Mouse (Mus musculus) hindbrain, embryonic 14.5 days (tissue): ENCODE results near the gene Ppp6c. TPM values are rescaled to one million over a fixed set of nuclear protein-coding genes. Genes with fewer than 3 reads are reported as not detected.

ENCODE experiments used
- ATAC-seq: fragments of 200-750 bp; cut with Nextera tagmentation; 2 replicates; pipeline ENCODE4 v1.8.0; 2017; ENCODE audit warnings: moderate number of reproducible peaks, mild to moderate bottlenecking, moderate TSS enrichment, moderate library complexity; ENCODE audit not compliant: low FRiP score
- DNase-seq: peaks from one replicate; pipeline ENCODE4 v3.0.0-alpha.2; 2015; ENCODE audit warnings: low spot score
- H3K27ac ChIP-seq: fragments of 300-500 bp; sonication (generic); 2 replicates; pipeline ENCODE4 v1.5.1; 2014; ENCODE audit warnings: mild to moderate bottlenecking, moderate library complexity
- H3K27me3 ChIP-seq: fragments of 300-500 bp; sonication (generic); 2 replicates; pipeline ENCODE4 v1.6.1; 2014; ENCODE audit warnings: mild to moderate bottlenecking, low read length, mixed read lengths; ENCODE audit not compliant: control insufficient read depth, insufficient read depth
- H3K36me3 ChIP-seq: fragments of 300-500 bp; sonication (generic); replicated peaks from 2 replicates; pipeline ENCODE4 v1.6.1; 2014; ENCODE audit not compliant: control insufficient read depth, insufficient read depth
- H3K4me1 ChIP-seq: fragments of 300-500 bp; sonication (generic); replicated peaks from 2 replicates; pipeline ENCODE4 v1.6.1; 2014; ENCODE audit warnings: antibody characterized with exemption, low read length, mixed read lengths; ENCODE audit not compliant: control insufficient read depth, insufficient read depth
- H3K4me2 ChIP-seq: fragments of 300-500 bp; sonication (generic); replicated peaks from 2 replicates; pipeline ENCODE4 v1.6.1; 2014; ENCODE audit warnings: mild to moderate bottlenecking, moderate library complexity
- H3K4me3 ChIP-seq: fragments of 300-500 bp; sonication (generic); replicated peaks from 2 replicates; pipeline ENCODE4 v1.5.1; 2014; ENCODE audit warnings: mild to moderate bottlenecking, low read length
- H3K9ac ChIP-seq: fragments of 300-500 bp; sonication (generic); 2 replicates; pipeline ENCODE4 v1.6.1; 2014
- H3K9me3 ChIP-seq: fragments of 300-500 bp; sonication (generic); 2 replicates; pipeline ENCODE4 v1.6.1; 2016; ENCODE audit warnings: low read length; ENCODE audit not compliant: control insufficient read depth
- WGBS: fragments of 180-500 bp; shearing (Covaris S2); extraction: QIAGEN DNeasy Blood & Tissue Kit; methylation state at CpG from one replicate; pipeline ENCODE4 v1.1.7; 2014; 5-methylcytosine and 5-hydroxymethylcytosine counted together
- polyA plus RNA-seq: library from polyadenylated mRNA; unstranded; fragments of >200 nt; fragmentation: Nextera tagmentation; extraction: Ambion mirVana; gene quantifications from 2 replicates; pipeline ENCODE4 v1.2.1, GENCODE M21; 2014

The Ppp6c gene
- polyA plus RNA-seq, 1 experiment from 2014 or later = 78.0 TPM

- Histone ChIP-seq H3K27ac (no peak overlapping the region), H3K9ac (no peak overlapping the region), H3K9me3 (no peaks in the 10 kb centered on the region), H3K27me3 (no peaks in the 10 kb centered on the region), H3K36me3 (peaks cover 7% of the 10 kb centered on the region), H3K4me3 (no peak overlapping the region), H3K4me1 (no peaks in the 10 kb centered on the region), H3K4me2 (no peak overlapping the region)
- DNase-seq (no peak), ATAC-seq (no peak)
- WGBS = 80% methylated on average over 1 of the region's 1 CpGs
Measured at GRCm38 (mm10) chr2:39157916-39158315, 68.3 kb downstream of the Ppp6c start.

GRCm38 (mm10) chr2:39156821-39157220 is 69.4 kb downstream of the Ppp6c start:
- no peaks in the 10 kb centered on the region for H3K9me3 ChIP-seq
- WGBS = 89% methylated on average over 1 of the region's 1 CpGs

GRCm38 (mm10) chr2:39150943-39151342 is 75.3 kb downstream of the Ppp6c start:
- ATAC-seq (no peak), DNase-seq (no peak)
- Histone ChIP-seq H3K4me1 (no peaks in the 10 kb centered on the region), H3K4me2 (no peak overlapping the region), H3K9ac (no peak overlapping the region), H3K27ac (no peak overlapping the region), H3K4me3 (no peak overlapping the region), H3K9me3 (no peaks in the 10 kb centered on the region), H3K36me3 (no peaks in the 10 kb centered on the region; the same call in 1 of the 2 replicates), H3K27me3 (no peaks in the 10 kb centered on the region)
- 72% methylated on average over 2 of the region's 2 CpGs for WGBS

More at GRCm38 (mm10) chr2:39156821-39157220, 69.4 kb downstream of the Ppp6c start:
- H3K27me3 ChIP-seq = no peaks in the 10 kb centered on the region
- no peak overlapping the region for H3K27ac ChIP-seq
- ATAC-seq (no peak), DNase-seq (no peak)
- no peak overlapping the region for H3K9ac ChIP-seq
- peaks cover 7% of the 10 kb centered on the region for H3K36me3 ChIP-seq
- H3K4me3 ChIP-seq = no peak overlapping the region
- no peak overlapping the region for H3K4me2 ChIP-seq
- H3K4me1 ChIP-seq = no peaks in the 10 kb centered on the region

- Histone ChIP-seq H3K4me1 (no peaks in the 10 kb centered on the region), H3K9ac (no peak overlapping the region), H3K27ac (no peak overlapping the region), H3K36me3 (no peaks in the 10 kb centered on the region; the same call in 1 of the 2 replicates), H3K27me3 (no peaks in the 10 kb centered on the region), H3K4me3 (no peak overlapping the region), H3K4me2 (no peak overlapping the region), H3K9me3 (no peaks in the 10 kb centered on the region)
- WGBS = 61% methylated on average over 2 of the region's 2 CpGs
- DNase-seq = no peak
- no peak for ATAC-seq
Measured at GRCm38 (mm10) chr2:39148075-39148474, 78.2 kb downstream of the Ppp6c start.

- DNase-seq = no peak
Measured at GRCm38 (mm10) chr2:39146469-39146868, 79.8 kb downstream of the Ppp6c start.

More at GRCm38 (mm10) chr2:39146469-39146868, 79.8 kb downstream of the Ppp6c start:
- no peak overlapping the region for H3K4me2 ChIP-seq
- H3K36me3 ChIP-seq = no peaks in the 10 kb centered on the region; the same call in 1 of the 2 replicates
- H3K4me3 ChIP-seq = no peak overlapping the region
- no peaks in the 10 kb centered on the region for H3K9me3 ChIP-seq
- no peak for ATAC-seq
- WGBS = 100% methylated on average over 1 of the region's 1 CpGs
- no peak overlapping the region for H3K9ac ChIP-seq
- H3K4me1 ChIP-seq = no peaks in the 10 kb centered on the region
- no peak overlapping the region for H3K27ac ChIP-seq
- H3K27me3 ChIP-seq = no peaks in the 10 kb centered on the region

Other genes with a start within 250 kb of the Ppp6c start
- gene Wdr38, start 229.0 kb downstream of the Ppp6c start, polyA plus RNA-seq = 1.1 and 1.2 TPM in 2 replicates
- 146 and 155 TPM in 2 replicates for gene Arpc5l, start 221.1 kb downstream of the Ppp6c start, polyA plus RNA-seq
- 580 and 697 TPM in 2 replicates for gene Rpl35, start 220.8 kb downstream of the Ppp6c start, polyA plus RNA-seq
- 29.1 and 34.2 TPM in 2 replicates for gene Golga1, start 160.9 kb downstream of the Ppp6c start, polyA plus RNA-seq
- gene Scai, start 35.7 kb downstream of the Ppp6c start, polyA plus RNA-seq = 17.4 and 21.0 TPM in 2 replicates